Mouse (Mus musculus) midbrain, embryonic 16.5 days (tissue): ENCODE measurements around the gene Galnt3. TPM values are rescaled to one million over a fixed set of nuclear protein-coding genes. Genes with fewer than 3 reads are reported as not detected.

ENCODE experiments used
- ATAC-seq: fragments of 200-750 bp; cut with Nextera tagmentation; 2 replicates; pipeline ENCODE4 v1.8.0; 2017; ENCODE audit warnings: moderate TSS enrichment
- H3K27ac ChIP-seq: fragments of 300-500 bp; sonication (generic); 2 replicates; pipeline ENCODE4 v1.5.1; 2014; ENCODE audit warnings: mild to moderate bottlenecking, low read length, mixed read lengths
- H3K27me3 ChIP-seq: fragments of 300-500 bp; sonication (generic); 2 replicates; pipeline ENCODE4 v1.6.1; 2014; ENCODE audit warnings: low read depth, low read length, mixed read lengths; ENCODE audit not compliant: control insufficient read depth, insufficient read depth
- H3K36me3 ChIP-seq: fragments of 300-500 bp; sonication (generic); 2 replicates; pipeline ENCODE4 v1.6.1; 2014; ENCODE audit warnings: mild to moderate bottlenecking, low read length, moderate library complexity, mixed read lengths; ENCODE audit not compliant: control insufficient read depth, insufficient read depth
- H3K4me1 ChIP-seq: fragments of 300-500 bp; sonication (generic); 2 replicates; pipeline ENCODE4 v1.6.1; 2014; ENCODE audit warnings: mild to moderate bottlenecking, low read length, mixed read lengths; ENCODE audit not compliant: control insufficient read depth, insufficient read depth
- H3K4me2 ChIP-seq: fragments of 300-500 bp; sonication (generic); 2 replicates; pipeline ENCODE4 v1.6.1; 2014; ENCODE audit warnings: mild to moderate bottlenecking, low read length, mixed read lengths
- H3K4me3 ChIP-seq: fragments of 300-500 bp; sonication (generic); 2 replicates; pipeline ENCODE4 v1.5.1; 2014; ENCODE audit warnings: low read depth, mild to moderate bottlenecking, low read length, moderate library complexity, mixed read lengths
- H3K9ac ChIP-seq: fragments of 300-500 bp; sonication (generic); 2 replicates; pipeline ENCODE4 v1.6.1; 2014; ENCODE audit warnings: low read depth, low read length, mixed read lengths
- H3K9me3 ChIP-seq: fragments of 300-500 bp; sonication (generic); replicated peaks from 2 replicates; pipeline ENCODE4 v1.6.1; 2014; ENCODE audit warnings: mild to moderate bottlenecking, low read length, mixed read lengths; ENCODE audit not compliant: control insufficient read depth, poor library complexity, severe bottlenecking
- WGBS: fragments of 180-500 bp; shearing (Covaris S2); extraction: QIAGEN DNeasy Blood & Tissue Kit; methylation state at CpG from one replicate; pipeline ENCODE4 v1.1.7; 2014; 5-methylcytosine and 5-hydroxymethylcytosine counted together
- polyA plus RNA-seq: library from polyadenylated mRNA; unstranded; fragments of >200 nt; fragmentation: Nextera tagmentation; extraction: Ambion mirVana; gene quantifications from 2 replicates; pipeline ENCODE4 v1.2.1, GENCODE M21; 2015

Gene Galnt3
- polyA plus RNA-seq, 1 experiment from 2014 or later = 2.0 TPM

GRCm38 (mm10) chr2:66041917-66042419 lies 82.8 kb downstream of the Galnt3 start:
- Histone ChIP-seq H3K36me3 (no peaks in the 10 kb centered on the region), H3K4me2 (peak overlapping the region; percentile 35), H3K4me1 (peaks cover 22% of the 10 kb centered on the region), H3K27me3 (no peaks in the 10 kb centered on the region), H3K4me3 (no peak overlapping the region), H3K27ac (peak overlapping the region; percentile 68), H3K9me3 (no peaks in the 10 kb centered on the region), H3K9ac (no peak overlapping the region)
- WGBS = 45% methylated on average over 9 of the region's 9 CpGs
- peak; percentile 77 for ATAC-seq

- Histone ChIP-seq H3K9ac (no peak overlapping the region), H3K4me2 (peak overlapping the region; percentile 35; the same call in 1 of the 2 replicates), H3K27ac (peak overlapping the region; percentile 68), H3K4me1 (peaks cover 22% of the 10 kb centered on the region), H3K4me3 (no peak overlapping the region), H3K36me3 (no peaks in the 10 kb centered on the region), H3K9me3 (no peaks in the 10 kb centered on the region), H3K27me3 (no peaks in the 10 kb centered on the region)
- 54% methylated on average over 21 of the region's 21 CpGs for WGBS
- peak; percentile 53 for ATAC-seq
Observed at GRCm38 (mm10) chr2:66041203-66041916, 83.4 kb downstream of the Galnt3 start.

GRCm38 (mm10) chr2:66040611-66041010 lies 84.2 kb downstream of the Galnt3 start:
- H3K4me1 ChIP-seq = peaks cover 22% of the 10 kb centered on the region
- H3K27ac ChIP-seq = peak overlapping the region; percentile 58; the same call in 1 of the 2 replicates
- H3K36me3 ChIP-seq = no peaks in the 10 kb centered on the region
- H3K9ac ChIP-seq = no peak overlapping the region
- no peak overlapping the region for H3K4me2 ChIP-seq
- ATAC-seq = no peak
- H3K27me3 ChIP-seq = no peaks in the 10 kb centered on the region
- H3K4me3 ChIP-seq = no peak overlapping the region
- H3K9me3 ChIP-seq = no peaks in the 10 kb centered on the region

GRCm38 (mm10) chr2:66034907-66035679 lies 89.7 kb downstream of the Galnt3 start:
- no peak overlapping the region for H3K9ac ChIP-seq
- 60% methylated on average over 9 of the region's 9 CpGs for WGBS
- H3K27ac ChIP-seq = no peak overlapping the region
- H3K9me3 ChIP-seq = no peaks in the 10 kb centered on the region
- peaks cover 2% of the 10 kb centered on the region; the same call in 1 of the 2 replicates for H3K4me1 ChIP-seq
- no peaks in the 10 kb centered on the region for H3K27me3 ChIP-seq
- 0 out of 2 replicates have a peak, but pooled peaks cover 2% of the 10 kb centered on the region for H3K36me3 ChIP-seq
- ATAC-seq = peak; percentile 84
- no peak overlapping the region for H3K4me2 ChIP-seq
- H3K4me3 ChIP-seq = no peak overlapping the region

Other genes starting within 250 kb of the Galnt3 start
- gene Ttc21b, start 131.6 kb upstream of the Galnt3 start, polyA plus RNA-seq = 11.8 and 14.0 TPM in 2 replicates